Mouse (Mus musculus) thymus, adult 2 months (tissue): ENCODE results near the gene Slc1a5. TPM values are rescaled to one million over a fixed set of nuclear protein-coding genes. Genes with fewer than 3 reads are reported as not detected.
A peak's percentile ranks its signal among the peaks of the same experiment; 100 is the strongest.

ENCODE experiments used
- DNase-seq: peaks from one replicate; pipeline ENCODE4 v3.0.0; 2021
- H3K27ac ChIP-seq: fragments of 200-500 bp; 2 replicates; pipeline ENCODE4 v1.5.1; 2012; ENCODE audit warnings: low read length, control low read depth; ENCODE audit not compliant: control insufficient read depth, insufficient read depth
- H3K27me3 ChIP-seq: fragments of 200-500 bp; 2 replicates; pipeline ENCODE4 v1.6.1; 2012; ENCODE audit warnings: mild to moderate bottlenecking, low read length, moderate library complexity, mixed read lengths; ENCODE audit not compliant: control insufficient read depth, insufficient read depth
- H3K36me3 ChIP-seq: fragments of 200-500 bp; 2 replicates; pipeline ENCODE4 v1.6.1; 2012; ENCODE audit warnings: mild to moderate bottlenecking, low read length, moderate library complexity; ENCODE audit not compliant: control insufficient read depth, insufficient read depth
- H3K4me1 ChIP-seq: fragments of 200-500 bp; replicated peaks from 2 replicates; pipeline ENCODE4 v1.6.1; 2012; ENCODE audit warnings: low read length; ENCODE audit not compliant: control insufficient read depth, insufficient read depth
- H3K4me3 ChIP-seq: fragments of 200-500 bp; 2 replicates; pipeline ENCODE4 v1.5.1; 2012; ENCODE audit warnings: mild to moderate bottlenecking, low read length, control low read depth, moderate library complexity; ENCODE audit not compliant: control insufficient read depth, insufficient read depth
- CTCF ChIP-seq: fragments of 200-500 bp; IDR thresholded peaks from 2 replicates; pipeline ENCODE4 v1.5.1; 2012; ENCODE audit warnings: mild to moderate bottlenecking, control low read depth, low read length, moderate library complexity, borderline replicate concordance; ENCODE audit not compliant: control insufficient read depth, poor library complexity, insufficient read depth; ENCODE audit errors: extremely low read depth
- POLR2A ChIP-seq: fragments of 200-500 bp; IDR thresholded peaks from 2 replicates; pipeline ENCODE4 v1.6.1; 2012; ENCODE audit warnings: mild to moderate bottlenecking, low read length, control low read depth, moderate library complexity; ENCODE audit not compliant: control insufficient read depth, poor library complexity, insufficient read depth; ENCODE audit errors: extremely low read depth
- WGBS: fragments of 180-500 bp; shearing (Covaris S2); methylation state at CpG from one replicate; pipeline ENCODE4 v1.1.7; 2018; 5-methylcytosine and 5-hydroxymethylcytosine counted together
- polyA plus RNA-seq: library from polyadenylated mRNA; depleted of rRNA; stranded (reverse); fragments of >200 nt; gene quantifications from 2 replicates; pipeline ENCODE4 v1.2.3, GENCODE M21; 2012

Gene Slc1a5
- polyA plus RNA-seq, 1 experiment = 254 TPM

DNA sequence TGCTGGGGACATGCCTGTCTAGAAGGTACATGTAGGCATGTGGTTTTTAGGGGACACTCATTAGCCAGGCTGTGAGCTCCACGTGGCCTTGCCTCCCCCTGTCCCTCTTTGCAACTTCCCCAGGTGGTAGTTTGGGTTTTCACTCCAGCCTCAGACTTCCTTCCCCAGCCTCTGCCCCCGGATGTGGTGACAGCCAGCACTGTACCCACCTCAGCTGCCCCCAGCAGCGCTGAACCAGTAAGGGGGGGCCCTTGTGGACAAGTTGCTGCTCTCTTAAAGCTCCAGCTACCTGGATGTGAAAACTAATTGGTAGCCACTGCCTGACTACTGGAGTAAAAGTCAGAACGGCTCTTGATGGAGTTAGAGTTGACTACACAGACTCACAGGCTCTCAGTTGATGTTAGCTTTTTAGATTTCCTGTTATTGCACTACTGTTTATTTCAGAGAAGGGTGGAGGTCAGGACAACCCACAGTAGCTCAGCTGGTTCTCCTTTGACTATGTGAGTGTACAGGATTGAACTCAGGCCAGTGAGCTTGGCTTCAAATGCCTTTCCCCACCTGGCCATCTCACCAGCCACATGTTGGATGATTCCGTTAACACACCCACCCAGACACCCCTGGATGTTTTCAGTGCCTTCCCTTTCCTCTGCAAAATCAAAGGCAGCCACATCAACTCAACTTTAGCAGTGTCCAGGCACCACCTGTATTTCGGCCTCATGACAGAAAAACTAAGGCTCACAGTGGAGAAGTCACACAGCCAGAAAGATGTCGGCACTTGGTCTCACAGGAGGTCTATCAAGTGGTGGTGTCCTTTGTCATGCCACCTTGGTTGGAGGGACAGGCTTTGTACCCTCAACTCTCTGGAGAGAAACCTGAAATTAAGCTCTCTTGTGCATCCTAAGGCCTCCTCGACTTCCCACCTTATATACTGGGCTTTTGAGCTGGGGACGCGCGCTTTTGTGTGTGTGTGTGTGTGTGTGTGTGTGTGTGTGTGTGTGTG, 60.7 kb downstream of the Slc1a5 start:
- Histone ChIP-seq H3K27ac (peak overlapping the region; percentile 97), H3K27me3 (no peaks in the 10 kb centered on the region), H3K4me1 (peaks cover 33% of the 10 kb centered on the region), H3K36me3 (peaks cover 22% of the 10 kb centered on the region; the same call in 1 of the 2 replicates), H3K4me3 (peak overlapping the region; percentile 99)
- TF ChIP-seq POLR2A = no peak; the same call in 1 of the 2 replicates
- no peak for TF ChIP-seq CTCF
- WGBS = 3% methylated on average over 11 of the region's 11 CpGs
- DNase-seq = peak; percentile 89

DNA sequence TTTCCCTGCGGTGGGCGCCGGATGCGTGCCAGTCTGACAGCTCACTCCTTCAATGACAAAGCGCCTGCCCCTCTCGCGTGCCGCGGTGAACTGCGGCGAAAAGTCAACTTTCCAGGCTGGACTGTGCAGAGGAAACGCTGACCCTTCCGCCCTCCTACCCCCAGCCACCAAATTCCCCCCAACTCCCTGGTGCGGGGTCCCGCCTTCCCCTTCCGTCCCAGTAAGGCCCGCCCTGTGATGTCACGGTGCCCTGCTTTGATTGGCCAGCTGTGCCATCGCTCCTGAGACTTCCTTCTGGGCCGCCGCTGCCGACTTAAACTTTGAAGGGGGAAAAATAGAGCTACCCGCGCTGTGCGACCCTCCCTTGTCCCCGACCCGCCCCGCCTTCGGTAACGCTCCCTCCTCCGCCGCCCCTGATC, 61.5 kb downstream of the Slc1a5 start, which contains the start of gene Prkd2:
TSS of gene Prkd2 (plus strand) at position 258 of the 419 bp plus-strand sequence.
- Histone ChIP-seq H3K4me3 (peak within 1 kb of the TSS; percentile 99), H3K4me1 (peaks cover 33% of the 10 kb centered on the region), H3K27ac (peak within 1 kb of the TSS; percentile 97), H3K36me3 (peaks cover 27% of the 10 kb centered on the region; the same call in 1 of the 2 replicates), H3K27me3 (no peaks in the 10 kb centered on the region)
- WGBS = under 1% methylated on average over 31 of the region's 32 CpGs
- TF ChIP-seq CTCF = 0 out of 2 replicates have a peak, but pooled peaks have one; percentile 10
- TF ChIP-seq POLR2A = peak; percentile 79
- DNase-seq = peak; percentile 95

DNA sequence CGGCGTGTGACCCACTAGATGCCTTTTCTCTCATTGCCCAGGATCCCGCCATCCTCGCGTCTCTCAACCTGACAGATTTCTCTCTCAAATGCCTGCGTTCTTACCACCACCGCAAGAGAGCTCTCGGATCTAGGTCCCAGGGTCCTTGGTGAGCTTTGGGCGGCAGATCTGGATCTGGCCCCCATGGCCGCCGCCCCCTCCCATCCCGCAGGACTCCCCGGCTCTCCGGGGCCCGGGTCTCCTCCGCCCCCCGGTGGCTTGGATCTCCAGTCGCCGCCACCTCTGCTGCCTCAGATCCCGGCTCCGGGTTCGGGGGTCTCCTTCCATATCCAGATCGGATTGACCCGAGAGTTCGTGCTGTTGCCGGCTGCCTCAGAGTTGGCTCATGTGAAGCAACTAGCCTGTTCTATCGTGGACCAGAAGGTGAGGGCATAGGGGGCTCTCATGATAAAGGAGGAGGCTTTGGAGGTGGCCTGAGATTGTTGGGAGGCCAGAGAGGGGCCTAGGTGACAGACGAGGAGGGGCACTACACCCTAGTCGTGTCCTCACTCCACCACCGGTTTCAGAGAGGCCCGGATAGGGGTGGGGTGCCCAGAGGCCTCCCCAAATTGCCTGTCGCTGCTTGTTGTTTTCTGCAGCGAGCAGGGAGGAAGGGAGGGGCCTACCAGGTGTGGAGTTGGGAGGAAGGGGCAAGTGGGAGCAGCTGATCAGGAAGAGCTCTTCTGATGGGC, 62.5 kb downstream of the Slc1a5 start:
- H3K4me1 ChIP-seq = peaks cover 28% of the 10 kb centered on the region
- DNase-seq = peak; percentile 85

DNA sequence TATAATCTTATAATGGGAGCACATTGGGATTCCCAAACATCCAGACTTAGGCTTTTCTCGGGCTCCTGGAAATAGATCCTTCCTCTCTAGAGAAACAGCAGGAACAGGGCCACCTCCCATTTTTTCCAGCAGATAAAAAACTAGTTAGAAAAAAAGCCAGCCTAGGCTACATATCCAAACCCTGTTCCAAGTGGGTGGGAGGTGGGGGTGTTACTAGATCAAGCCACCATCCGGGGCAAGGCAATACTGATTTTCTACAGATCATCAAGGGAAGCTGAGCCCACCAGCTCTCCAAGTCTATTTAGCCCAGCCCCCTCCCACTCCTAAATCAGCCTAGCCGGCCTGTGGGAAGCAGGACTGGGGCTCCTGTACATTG, 63.5 kb downstream of the Slc1a5 start:
- Histone ChIP-seq H3K27me3 (no peaks in the 10 kb centered on the region), H3K36me3 (peaks cover 39% of the 10 kb centered on the region), H3K27ac (peak overlapping the region; percentile 97), H3K4me1 (peaks cover 25% of the 10 kb centered on the region), H3K4me3 (peak overlapping the region; percentile 86)
- 11% methylated on average over 3 of the region's 3 CpGs for WGBS
- no peak for TF ChIP-seq CTCF
- TF ChIP-seq POLR2A = no peak
- no peak for DNase-seq

More for the DNA sequence above, 62.5 kb downstream of the Slc1a5 start:
- H3K36me3 ChIP-seq = peaks cover 29% of the 10 kb centered on the region
- WGBS = under 1% methylated on average over 33 of the region's 33 CpGs
- TF ChIP-seq POLR2A (peak; percentile 96), CTCF (no peak)
- peak overlapping the region; percentile 97 for H3K27ac ChIP-seq
- no peaks in the 10 kb centered on the region for H3K27me3 ChIP-seq
- H3K4me3 ChIP-seq = peak overlapping the region; percentile 99

DNA sequence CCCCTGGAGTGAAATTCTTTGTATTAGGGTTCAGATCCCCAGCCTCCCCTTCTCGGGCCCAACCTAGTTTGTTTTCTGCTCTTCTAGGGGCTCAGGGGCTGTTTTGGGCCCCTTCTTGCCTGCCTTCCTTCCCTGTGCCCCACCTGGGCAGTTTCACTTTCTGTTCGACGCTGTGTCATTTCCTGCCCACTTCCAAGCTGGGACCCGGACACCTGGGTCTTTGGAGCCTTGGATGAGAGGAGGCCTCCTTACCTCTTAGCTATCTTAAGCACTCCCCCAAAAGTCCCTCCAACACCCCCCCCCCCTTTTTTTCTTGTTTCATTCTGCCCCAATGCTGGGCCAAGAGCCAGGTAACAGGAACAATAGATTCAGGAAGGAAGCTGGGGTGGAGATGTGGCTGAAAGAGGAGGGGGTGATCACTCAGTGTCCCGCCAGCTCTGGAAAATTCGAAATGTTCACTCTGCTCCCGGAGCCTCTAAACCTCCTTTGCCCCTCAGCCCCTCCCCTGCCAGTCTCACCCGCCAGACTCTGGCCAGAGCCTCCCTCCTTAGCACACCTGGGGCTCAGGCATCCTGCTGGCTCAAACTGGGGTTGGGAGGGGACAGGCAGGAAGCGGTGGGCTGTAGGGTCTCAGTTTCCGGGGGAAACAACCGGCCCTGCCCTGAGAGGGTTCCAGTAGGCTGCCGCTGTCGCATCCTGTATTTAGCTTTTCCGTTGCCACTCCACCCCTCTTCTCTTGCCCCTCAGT, 64.1 kb downstream of the Slc1a5 start:
- DNase-seq = peak; percentile 86
- Histone ChIP-seq H3K4me3 (peak overlapping the region; percentile 86), H3K4me1 (peaks cover 21% of the 10 kb centered on the region), H3K27me3 (no peaks in the 10 kb centered on the region), H3K36me3 (peaks cover 39% of the 10 kb centered on the region), H3K27ac (peak overlapping the region; percentile 97)
- peak; percentile 60; the same call in 1 of the 2 replicates for TF ChIP-seq POLR2A
- no peak for TF ChIP-seq CTCF
- WGBS = under 1% methylated on average over 14 of the region's 14 CpGs
